Mouse (Mus musculus): Measurements from ENCODE around the gene Zscan4-ps1.
"Not testable (repeated sequence)": the region's sequence is repeated elsewhere in the genome, so short reads cannot be mapped to it uniquely, and the experiment has no call there.

Gene Zscan4-ps1

GRCm38 (mm10) chr7:11069591-11069990, at the start of gene Zscan4-ps1:
Gene Zscan4-ps1, minus strand, starts transcription at chr7:11069691.
- not testable (repeated sequence) for DNase-seq (ENCODE audit: low read depth)
